Mouse (Mus musculus): ENCODE measurements around the gene Arhgap28.
"Not testable (repeated sequence)": the region's sequence is repeated elsewhere in the genome, so short reads cannot be mapped to it uniquely, and the experiment has no call there.

The Arhgap28 gene

GRCm38 (mm10) chr17:67888081-67888480, 115.8 kb downstream of the Arhgap28 start:
- DNase-seq (ENCODE audit: low read depth, low spot score): no peak

GRCm38 (mm10) chr17:67886326-67886725, 117.6 kb downstream of the Arhgap28 start:
- no peak for DNase-seq (ENCODE audit: low read depth, low spot score)

- no peak for DNase-seq (ENCODE audit: low read depth, low spot score)
Observed at GRCm38 (mm10) chr17:67877599-67877998, 126.3 kb downstream of the Arhgap28 start.

GRCm38 (mm10) chr17:67869731-67870601, 134.0 kb downstream of the Arhgap28 start:
- no peak for DNase-seq (ENCODE audit: low read depth, low spot score)

- DNase-seq (ENCODE audit: low read depth, low spot score): no peak
Observed at GRCm38 (mm10) chr17:67866541-67867241, 137.2 kb downstream of the Arhgap28 start.

- no peak for DNase-seq (ENCODE audit: low read depth, low spot score)
Observed at GRCm38 (mm10) chr17:67866026-67866425, 137.9 kb downstream of the Arhgap28 start.

GRCm38 (mm10) chr17:67864912-67865311, 139.0 kb downstream of the Arhgap28 start:
- DNase-seq (ENCODE audit: low read depth, low spot score): no peak

- DNase-seq (ENCODE audit: low read depth, low spot score): no peak
Observed at GRCm38 (mm10) chr17:67864363-67864762, 139.6 kb downstream of the Arhgap28 start.

GRCm38 (mm10) chr17:67861744-67862535, 142.0 kb downstream of the Arhgap28 start:
- DNase-seq (ENCODE audit: low read depth, low spot score): no peak

GRCm38 (mm10) chr17:67861080-67861630, 142.8 kb downstream of the Arhgap28 start:
- no peak for DNase-seq (ENCODE audit: low read depth, low spot score)

- DNase-seq (ENCODE audit: low read depth, low spot score): not testable (repeated sequence)
Observed at GRCm38 (mm10) chr17:67841494-67841893, 162.4 kb downstream of the Arhgap28 start.

GRCm38 (mm10) chr17:67838948-67839347, 165.0 kb downstream of the Arhgap28 start:
- no peak for DNase-seq (ENCODE audit: low read depth, low spot score)

GRCm38 (mm10) chr17:67837351-67838090, 166.4 kb downstream of the Arhgap28 start:
- DNase-seq (ENCODE audit: low read depth, low spot score): peak; percentile 8

GRCm38 (mm10) chr17:67836146-67836895, 167.6 kb downstream of the Arhgap28 start:
- DNase-seq (ENCODE audit: low read depth, low spot score): no peak

- DNase-seq (ENCODE audit: low read depth, low spot score): no peak
Observed at GRCm38 (mm10) chr17:67827431-67827830, 176.5 kb downstream of the Arhgap28 start.

- DNase-seq (ENCODE audit: low read depth, low spot score): no peak
Observed at GRCm38 (mm10) chr17:67816916-67817315, 187.0 kb downstream of the Arhgap28 start.

GRCm38 (mm10) chr17:67815720-67816119, 188.2 kb downstream of the Arhgap28 start:
- no peak for DNase-seq (ENCODE audit: low read depth, low spot score)

GRCm38 (mm10) chr17:67813666-67814065, 190.3 kb downstream of the Arhgap28 start:
- no peak for DNase-seq (ENCODE audit: low read depth, low spot score)

GRCm38 (mm10) chr17:67809171-67809570, 194.7 kb downstream of the Arhgap28 start:
- no peak for DNase-seq (ENCODE audit: low read depth, low spot score)

Measured in CD4-positive, CD25-positive, alpha-beta regulatory T cell, adult 2 months (primary cell).